Mouse (Mus musculus): ENCODE results near the gene Rps17.

Gene Rps17

GRCm38 (mm10) chr7:81344544-81345446, at the start of gene Rps17:
Gene Rps17 (minus strand): TSS chr7:81345254.
- peak; percentile 96 to 99 for DNase-seq (ENCODE audit: low spot score in 2 of 2)

GRCm38 (mm10) chr7:81379363-81379762, 34.3 kb upstream of the Rps17 start:
- no peak for DNase-seq (ENCODE audit: low spot score in 2 of 2)

- peak in 1 of 2 experiments; percentile 7 for DNase-seq (ENCODE audit: low spot score in 2 of 2)
Measured at GRCm38 (mm10) chr7:81372337-81372920, 27.4 kb upstream of the Rps17 start.

- DNase-seq (ENCODE audit: low spot score in 2 of 2): no peak
Measured at GRCm38 (mm10) chr7:81371811-81372210, 26.8 kb upstream of the Rps17 start.

- no peak for DNase-seq (ENCODE audit: low spot score in 2 of 2)
Measured at GRCm38 (mm10) chr7:81369724-81370123, 24.7 kb upstream of the Rps17 start.

- no peak for DNase-seq (ENCODE audit: low spot score in 2 of 2)
Measured at GRCm38 (mm10) chr7:81367946-81368345, 22.9 kb upstream of the Rps17 start.

GRCm38 (mm10) chr7:81356975-81357374, 11.9 kb upstream of the Rps17 start:
- no peak for DNase-seq (ENCODE audit: low spot score in 2 of 2)

- no peak for DNase-seq (ENCODE audit: low spot score in 2 of 2)
Measured at GRCm38 (mm10) chr7:81356360-81356759, 11.3 kb upstream of the Rps17 start.

- DNase-seq (ENCODE audit: low spot score in 2 of 2): no peak
Measured at GRCm38 (mm10) chr7:81355746-81356145, 10.7 kb upstream of the Rps17 start.

- no peak for DNase-seq (ENCODE audit: low spot score in 2 of 2)
Measured at GRCm38 (mm10) chr7:81351826-81352225, 6.8 kb upstream of the Rps17 start.

GRCm38 (mm10) chr7:81348206-81348605, 3.2 kb upstream of the Rps17 start:
- DNase-seq (ENCODE audit: low spot score in 2 of 2): no peak

- no peak for DNase-seq (ENCODE audit: low spot score in 2 of 2)
Measured at GRCm38 (mm10) chr7:81345447-81346170, 555 bp upstream of the Rps17 start.

- no peak for DNase-seq (ENCODE audit: low spot score in 2 of 2)
Measured at GRCm38 (mm10) chr7:81343831-81344230, 1.2 kb downstream of the Rps17 start.

- DNase-seq (ENCODE audit: low spot score in 2 of 2): no peak
Measured at GRCm38 (mm10) chr7:81343316-81343715, 1.7 kb downstream of the Rps17 start.

- no peak for DNase-seq (ENCODE audit: low spot score in 2 of 2)
Measured at GRCm38 (mm10) chr7:81342356-81343094, 2.5 kb downstream of the Rps17 start.

- DNase-seq (ENCODE audit: low spot score in 2 of 2): no peak
Measured at GRCm38 (mm10) chr7:81341563-81341962, 3.5 kb downstream of the Rps17 start.

- no peak for DNase-seq (ENCODE audit: low spot score in 2 of 2)
Measured at GRCm38 (mm10) chr7:81339783-81340182, 5.3 kb downstream of the Rps17 start.

- DNase-seq (ENCODE audit: low spot score in 2 of 2): no peak
Measured at GRCm38 (mm10) chr7:81338522-81338873, 6.6 kb downstream of the Rps17 start.

GRCm38 (mm10) chr7:81337785-81338521, 7.1 kb downstream of the Rps17 start:
- DNase-seq (ENCODE audit: low spot score in 2 of 2): no peak

- no peak for DNase-seq (ENCODE audit: low spot score in 2 of 2)
Measured at GRCm38 (mm10) chr7:81336432-81336786, 8.6 kb downstream of the Rps17 start.
